Mouse (Mus musculus) CD4-positive, CD25-positive, alpha-beta regulatory T cell, adult 4 months (primary cell): ENCODE data around the gene Cpne4. TPM values are rescaled to one million over a fixed set of nuclear protein-coding genes. Genes with fewer than 3 reads are reported as not detected.

Experiments used
- ATAC-seq: one replicate; pipeline ENCODE4 v1.8.0; 2017
- polyA plus RNA-seq, 2 experiments: library from polyadenylated mRNA; unstranded; fragments of 100-300 nt; shearing (Covaris generic); gene quantifications; one replicate each; pipeline ENCODE4 v1.2.1; 2017

Gene Cpne4
- not detected for polyA plus RNA-seq

DNA sequence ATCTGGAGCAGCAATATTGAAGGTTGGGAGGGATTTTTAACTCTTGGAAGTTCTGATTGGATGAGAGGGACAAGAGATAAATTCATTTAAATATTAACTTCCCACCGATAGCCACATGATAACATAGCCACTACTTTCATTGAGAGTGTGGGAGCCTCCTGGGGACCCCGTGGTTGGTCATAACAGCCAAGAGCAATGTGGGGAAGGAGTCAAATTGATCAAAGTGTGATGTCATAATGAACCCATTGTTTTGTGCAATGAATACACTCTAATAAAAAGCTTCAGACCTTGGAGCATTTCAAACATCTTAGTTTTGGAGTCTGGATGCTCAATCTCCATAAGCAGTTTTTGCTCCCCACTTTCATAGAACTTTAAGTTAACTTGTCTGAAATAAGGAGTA lies at the start of gene Cpne4:
TSS of gene Cpne4 (plus strand) at position 301 of the 400 bp plus-strand sequence.
- no peak for ATAC-seq

DNA sequence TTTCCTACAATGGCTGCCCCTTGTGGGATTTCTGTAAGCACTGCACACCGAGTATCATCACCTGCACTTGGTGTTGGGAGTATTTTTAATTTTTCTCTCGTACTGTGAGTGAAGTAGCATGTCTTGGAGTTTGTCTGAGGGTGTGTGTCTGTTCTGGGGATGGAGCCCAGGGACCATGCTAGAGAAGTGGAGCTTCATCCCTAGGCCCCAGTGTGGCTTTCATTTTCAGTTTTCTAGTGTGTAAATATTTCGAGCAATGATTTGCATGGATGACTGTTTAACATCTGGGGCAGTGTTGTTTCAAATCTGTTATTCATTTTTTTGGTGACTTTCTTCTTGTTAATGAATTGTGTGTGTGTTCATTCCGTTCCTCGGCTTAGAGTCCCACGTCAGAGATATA lies 31.9 kb upstream of the Cpne4 start:
- ATAC-seq, result no peak

DNA sequence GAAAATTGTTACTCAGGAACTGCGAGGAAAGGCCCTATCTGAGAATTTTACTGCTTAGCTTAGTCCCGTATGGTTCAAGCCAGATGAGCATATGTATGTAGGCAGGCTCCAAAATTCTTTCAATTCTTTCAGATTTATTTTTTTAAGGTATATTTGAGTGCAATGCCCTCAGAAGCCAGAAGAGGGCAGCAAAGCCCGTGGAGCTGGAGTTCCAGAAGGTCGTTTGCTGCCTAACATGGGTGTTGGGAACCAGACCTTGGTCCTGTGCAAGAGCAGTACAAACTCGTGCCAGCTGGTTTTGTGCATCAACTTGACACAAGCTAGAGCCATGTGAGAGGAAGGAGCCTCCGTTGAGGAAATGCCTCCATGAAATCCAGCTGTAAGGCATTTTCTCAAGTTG lies 11.6 kb upstream of the Cpne4 start:
- ATAC-seq, result no peak

DNA sequence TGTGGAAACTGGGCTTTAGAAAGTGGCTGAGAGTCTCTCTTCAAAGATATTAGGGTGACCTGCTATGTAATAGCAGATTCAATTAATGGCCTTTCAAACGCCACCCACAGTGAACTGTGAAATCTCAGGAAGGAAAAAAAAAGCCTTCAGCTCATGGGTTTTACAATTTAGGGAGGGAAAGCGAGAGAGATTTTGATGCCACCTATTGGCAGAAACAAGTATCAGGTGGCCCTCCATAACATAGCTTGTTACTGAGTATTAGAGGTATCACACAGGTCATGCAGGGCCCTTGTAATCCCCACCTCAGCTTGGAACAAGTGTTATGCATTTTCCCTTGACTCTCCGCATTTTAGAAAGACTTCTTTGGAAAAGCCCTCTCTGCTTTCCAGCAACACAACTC lies 18.7 kb downstream of the Cpne4 start:
- ATAC-seq, result no peak

GRCm38 (mm10) chr9:104566468-104566867 lies 19.4 kb downstream of the Cpne4 start:
- no peak for ATAC-seq

DNA sequence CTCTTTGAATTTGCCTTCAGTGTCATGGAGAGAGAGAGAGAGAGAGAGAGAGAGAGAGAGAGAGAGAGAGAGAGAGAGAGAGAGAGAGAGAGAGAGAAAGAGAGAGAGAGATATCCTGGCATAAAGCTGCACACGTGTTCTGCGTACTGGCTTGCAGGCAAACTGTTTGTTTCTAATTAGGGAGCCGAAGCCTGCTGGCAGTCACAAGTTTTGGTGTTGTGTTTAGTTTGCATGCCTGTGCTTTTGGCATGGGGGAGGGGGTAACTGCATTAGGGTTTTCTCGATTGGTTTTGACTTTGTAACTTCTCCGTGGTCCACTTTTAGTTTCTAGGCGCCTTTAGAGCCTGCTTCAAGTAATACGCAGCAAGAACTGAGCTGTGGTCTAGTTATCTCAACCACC lies 20.0 kb downstream of the Cpne4 start:
- no peak for ATAC-seq

DNA sequence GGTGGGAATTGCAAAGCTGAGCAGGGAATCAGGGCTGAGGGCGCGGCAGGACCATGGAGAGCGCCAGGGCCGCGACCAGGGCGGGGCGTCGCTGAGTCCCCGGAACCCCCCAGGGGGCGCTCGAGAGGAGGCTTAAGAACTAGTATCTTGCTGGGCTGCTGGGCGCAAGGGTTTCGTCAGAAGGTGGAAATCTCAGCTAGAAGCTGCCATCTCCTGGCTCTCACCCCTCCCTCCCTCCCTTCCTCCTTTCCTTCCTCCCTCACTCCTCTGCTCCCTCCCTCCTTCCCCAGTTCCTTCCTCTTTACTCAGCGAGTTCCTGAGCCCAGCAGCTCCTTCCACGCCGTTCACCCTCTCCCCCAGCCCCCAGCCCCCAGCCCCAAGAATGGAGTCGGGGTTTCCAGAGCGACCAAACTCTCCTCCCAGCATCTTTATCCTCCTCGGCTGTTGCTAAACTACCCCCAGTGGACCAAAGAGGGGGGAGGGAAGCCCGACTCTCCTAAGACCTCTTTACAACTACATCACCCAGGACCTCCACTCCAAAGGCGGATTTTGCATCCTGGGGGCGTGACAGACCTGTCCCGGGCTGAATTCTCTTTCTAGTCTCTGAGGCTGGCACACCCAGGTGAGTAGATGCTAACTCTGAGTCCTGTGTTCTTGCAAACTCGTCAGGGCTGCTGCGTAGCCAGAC lies 22.5 kb downstream of the Cpne4 start:
- ATAC-seq, result no peak

- ATAC-seq, result no peak
These were observed 25.8 kb downstream of the Cpne4 start for GRCm38 (mm10) chr9:104572856-104573255.

- no peak for ATAC-seq
These were observed 27.4 kb downstream of the Cpne4 start for GRCm38 (mm10) chr9:104574476-104574875.

GRCm38 (mm10) chr9:104581921-104582624 lies 35.0 kb downstream of the Cpne4 start:
- no peak for ATAC-seq

DNA sequence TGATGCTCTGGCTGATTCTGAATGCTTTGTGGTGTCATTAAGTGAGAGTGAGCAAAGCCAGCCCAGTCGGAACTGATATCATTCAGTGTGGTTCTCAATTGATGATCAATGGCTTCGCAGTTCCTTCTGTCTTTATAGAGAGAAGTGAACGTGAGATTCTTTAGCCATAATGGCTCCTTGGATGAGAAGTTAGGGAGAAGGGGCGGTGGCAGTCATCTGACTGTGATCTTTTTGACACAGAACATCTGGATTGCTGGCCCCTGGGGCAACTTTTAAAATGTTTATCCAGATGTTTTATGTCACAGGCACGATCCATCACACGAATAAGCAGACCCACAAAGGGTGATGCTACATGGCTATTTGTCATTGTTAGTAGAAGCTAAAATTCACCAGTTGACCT lies 35.6 kb downstream of the Cpne4 start:
- ATAC-seq, result no peak

GRCm38 (mm10) chr9:104594550-104594949 lies 47.5 kb downstream of the Cpne4 start:
- ATAC-seq, result no peak

GRCm38 (mm10) chr9:104594979-104595378 lies 47.9 kb downstream of the Cpne4 start:
- ATAC-seq, result no peak

- no peak for ATAC-seq
These were observed 65.4 kb downstream of the Cpne4 start for GRCm38 (mm10) chr9:104612523-104612922.

DNA sequence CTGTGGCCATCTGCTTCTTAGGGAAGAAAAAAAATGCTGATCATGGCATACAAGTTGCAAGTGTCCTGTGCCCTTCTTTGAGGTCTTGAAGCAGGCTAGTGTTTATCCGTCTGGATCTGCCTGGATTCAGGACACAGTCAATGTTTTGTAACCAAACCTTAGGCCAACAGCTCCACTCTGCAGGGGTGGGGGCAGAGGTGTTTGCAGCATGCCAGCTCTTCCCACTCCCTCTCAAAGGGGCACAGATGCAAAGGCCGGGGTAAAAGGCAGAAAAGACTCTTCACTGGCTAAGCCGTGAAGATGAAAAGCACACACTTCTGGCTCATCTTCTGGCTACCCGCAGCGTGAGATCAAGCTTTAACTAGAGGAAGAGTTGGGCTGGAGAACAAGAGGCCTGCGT lies 69.6 kb downstream of the Cpne4 start:
- no peak for ATAC-seq

DNA sequence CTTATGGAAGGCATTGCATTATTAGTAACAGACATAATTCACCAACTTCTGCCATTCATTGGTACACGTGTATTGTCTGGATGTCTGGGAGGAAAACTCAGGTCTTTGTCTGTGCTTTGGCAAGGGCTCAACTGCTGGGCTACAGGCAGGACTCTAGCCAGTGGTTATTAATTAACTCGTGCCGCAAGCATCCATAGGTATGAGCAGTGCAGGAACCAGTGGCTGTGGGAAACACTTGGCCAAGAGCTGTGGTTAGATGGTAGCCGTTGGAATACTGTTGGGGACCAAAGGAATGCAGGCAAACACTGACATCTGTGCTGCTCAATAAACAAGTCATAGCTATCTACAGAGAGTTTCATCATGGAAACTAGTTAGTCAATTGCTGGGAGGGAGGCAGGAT lies 76.5 kb downstream of the Cpne4 start:
- ATAC-seq, result no peak

- no peak for ATAC-seq
These were observed 80.7 kb downstream of the Cpne4 start for GRCm38 (mm10) chr9:104627816-104628215.

DNA sequence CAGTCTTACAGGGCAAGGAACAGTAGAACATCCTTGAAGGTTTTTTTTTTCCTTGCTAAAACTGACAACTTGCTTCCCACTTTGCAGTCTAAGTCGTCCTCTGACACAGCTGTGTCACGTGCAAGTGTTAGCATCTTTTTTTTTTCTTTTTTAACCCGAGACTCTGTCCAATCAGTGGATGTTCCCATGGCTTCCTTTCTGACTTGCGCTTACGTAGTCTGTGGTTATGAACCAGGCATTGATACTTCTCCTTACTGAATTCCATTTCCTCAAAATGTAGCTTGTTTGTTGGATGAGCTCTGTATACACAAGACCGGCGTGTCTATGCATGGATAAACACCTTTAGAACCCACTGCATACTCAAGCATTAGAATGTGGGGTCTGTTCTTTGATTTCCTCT lies 82.2 kb downstream of the Cpne4 start:
- ATAC-seq, result no peak

DNA sequence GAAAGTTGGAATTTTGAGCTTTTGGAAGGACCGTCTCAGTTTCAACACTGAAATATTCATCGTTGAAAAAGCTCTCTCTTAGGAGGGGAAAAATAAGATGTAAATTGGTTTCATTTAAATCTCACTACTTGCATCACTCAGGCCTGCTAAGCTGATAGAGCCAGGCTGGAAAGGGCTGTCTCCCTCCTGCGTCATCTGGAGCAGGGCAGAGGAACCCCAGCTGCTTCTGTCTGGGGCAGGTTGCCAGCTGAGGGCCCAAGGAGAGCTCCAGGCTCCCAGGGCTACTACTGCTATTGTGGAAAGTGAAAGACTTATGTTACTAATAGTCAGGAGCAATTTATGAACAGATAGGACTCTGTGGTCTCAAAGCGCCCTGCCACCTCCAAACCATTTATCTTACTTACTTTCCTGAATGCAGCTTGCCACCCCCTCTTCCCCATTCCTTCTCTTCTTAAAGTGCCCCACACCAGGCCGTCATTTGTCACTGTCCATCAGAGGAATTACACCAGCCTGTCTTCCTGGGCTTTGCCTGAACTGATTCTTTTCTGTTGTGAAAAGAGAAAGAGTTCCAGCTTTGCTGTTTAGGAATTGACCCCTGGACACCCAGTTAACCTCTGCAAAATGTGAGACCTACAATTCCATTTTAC lies 99.4 kb downstream of the Cpne4 start:
- ATAC-seq, result no peak

- ATAC-seq, result no peak
These were observed 105.7 kb downstream of the Cpne4 start for GRCm38 (mm10) chr9:104652691-104653261.

DNA sequence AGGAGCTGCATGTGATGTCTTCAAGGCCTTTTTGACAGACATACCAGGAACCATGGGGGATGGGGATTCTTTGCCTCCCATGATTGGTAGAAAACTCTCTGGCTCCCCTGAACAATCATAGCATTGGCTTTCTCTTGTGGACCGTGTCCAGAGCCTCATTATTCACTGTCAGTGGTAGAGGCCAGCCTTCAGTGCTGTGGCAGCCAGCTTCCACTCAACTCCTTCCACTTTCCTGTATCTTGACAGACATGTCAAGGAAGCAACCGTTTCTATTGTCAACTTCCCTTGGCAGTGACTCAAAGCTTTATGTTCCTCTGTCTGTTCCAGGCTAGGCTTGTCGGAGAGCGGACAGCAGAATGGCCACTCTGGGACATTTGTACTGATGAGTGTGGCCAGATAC lies 112.7 kb downstream of the Cpne4 start:
- no peak for ATAC-seq

DNA sequence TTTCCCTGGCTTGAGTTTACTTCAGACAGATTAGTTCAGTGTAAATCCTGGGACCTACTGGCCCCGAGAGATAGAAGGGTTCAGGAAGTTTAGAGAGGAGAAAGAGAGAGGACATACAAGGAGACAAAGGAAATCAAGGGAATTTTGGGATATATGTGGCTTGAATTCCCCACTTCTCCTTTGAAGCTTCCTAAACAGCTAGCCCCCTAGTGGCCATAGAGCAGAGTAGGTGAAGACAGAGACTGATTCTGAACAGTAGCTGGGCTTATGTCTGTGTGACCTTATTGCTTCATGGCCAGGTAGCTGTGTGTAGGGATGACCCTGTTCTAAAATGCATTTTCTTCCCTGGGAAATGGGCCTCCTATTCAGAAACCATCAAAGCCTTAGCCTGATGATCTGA lies 129.6 kb downstream of the Cpne4 start:
- ATAC-seq, result no peak

- no peak for ATAC-seq
These were observed 131.5 kb downstream of the Cpne4 start for GRCm38 (mm10) chr9:104678571-104678970.

- no peak for ATAC-seq
These were observed 140.0 kb downstream of the Cpne4 start for GRCm38 (mm10) chr9:104687051-104687450.
